Mouse (Mus musculus) right cerebral cortex, postnatal 36 days (tissue): ENCODE data around the gene Gm33815.
"Not testable (repeated sequence)": the region's sequence is repeated elsewhere in the genome, so short reads cannot be mapped to it uniquely, and the experiment has no call there.

Experiments
- DNase-seq, 2 experiments: peaks; one replicate each; pipeline ENCODE4 v3.0.0; 2022; ENCODE audit warnings: low spot score in 2 of 2, mixed read lengths in 1 of 2

The Gm33815 gene

GRCm38 (mm10) chrY:69320832-69321231 lies at the start of gene Gm33815:
Gm33815 (plus strand) TSS chrY:69321132.
- DNase-seq, result not testable (repeated sequence)
